Mouse (Mus musculus) stomach, embryonic 15.5 days (tissue): Measurements from ENCODE around the gene Rab25. TPM values are rescaled to one million over a fixed set of nuclear protein-coding genes. Genes with fewer than 3 reads are reported as not detected.

ENCODE experiments used
- ATAC-seq: fragments of 200-750 bp; cut with Nextera tagmentation; 2 replicates; pipeline ENCODE4 v1.8.0; 2017; ENCODE audit warnings: low read depth, moderate number of reproducible peaks, moderate TSS enrichment; ENCODE audit not compliant: insufficient read depth, low FRiP score
- H3K27ac ChIP-seq: fragments of 300-500 bp; sonication (generic); 2 replicates; pipeline ENCODE4 v1.5.1; 2015; ENCODE audit warnings: mild to moderate bottlenecking, inconsistent platforms
- H3K27me3 ChIP-seq: fragments of 300-500 bp; sonication (generic); replicated peaks from 2 replicates; pipeline ENCODE4 v1.6.1; 2015; ENCODE audit warnings: inconsistent platforms
- H3K36me3 ChIP-seq: fragments of 300-500 bp; sonication (generic); 2 replicates; pipeline ENCODE4 v1.6.1; 2015; ENCODE audit warnings: inconsistent platforms
- H3K4me1 ChIP-seq: fragments of 300-500 bp; sonication (generic); 2 replicates; pipeline ENCODE4 v1.6.1; 2015; ENCODE audit warnings: inconsistent platforms
- H3K4me2 ChIP-seq: fragments of 300-500 bp; sonication (generic); 2 replicates; pipeline ENCODE4 v1.6.1; 2015; ENCODE audit warnings: mild to moderate bottlenecking, inconsistent platforms
- H3K4me3 ChIP-seq: fragments of 300-500 bp; sonication (generic); replicated peaks from 2 replicates; pipeline ENCODE4 v1.5.1; 2015; ENCODE audit warnings: inconsistent platforms
- H3K9ac ChIP-seq: fragments of 300-500 bp; sonication (generic); 2 replicates; pipeline ENCODE4 v1.6.1; 2015; ENCODE audit warnings: inconsistent platforms
- H3K9me3 ChIP-seq: fragments of 300-500 bp; sonication (generic); 2 replicates; pipeline ENCODE4 v1.6.1; 2016; ENCODE audit warnings: inconsistent platforms
- WGBS: fragments of 180-500 bp; shearing (Covaris S2); methylation state at CpG from one replicate; pipeline ENCODE4 v1.1.7; 2015; 5-methylcytosine and 5-hydroxymethylcytosine counted together
- polyA plus RNA-seq: library from polyadenylated mRNA; unstranded; fragments of >200 nt; fragmentation: Nextera tagmentation; extraction: Ambion mirVana; gene quantifications from 2 replicates; pipeline ENCODE4 v1.2.1, GENCODE M21; 2015

Gene Rab25
- polyA plus RNA-seq, 1 experiment from 2014 or later, result 90.6 TPM

GRCm38 (mm10) chr3:88515095-88515386 is 33.1 kb downstream of the Rab25 start:
- Histone ChIP-seq H3K4me3 (no peak overlapping the region), H3K4me1 (peaks cover 39% of the 10 kb centered on the region), H3K9me3 (no peaks in the 10 kb centered on the region), H3K27me3 (no peaks in the 10 kb centered on the region), H3K9ac (no peak overlapping the region), H3K36me3 (no peaks in the 10 kb centered on the region), H3K27ac (0 out of 2 replicates have a peak overlapping the region, but pooled peaks have one; percentile 11), H3K4me2 (no peak overlapping the region)
- no peak for ATAC-seq
- 96% methylated on average over 2 of the region's 2 CpGs for WGBS

- H3K9ac ChIP-seq, result no peak overlapping the region
- peaks cover 39% of the 10 kb centered on the region for H3K4me1 ChIP-seq
- no peaks in the 10 kb centered on the region for H3K27me3 ChIP-seq
- no peak overlapping the region for H3K4me2 ChIP-seq
- no peak overlapping the region for H3K27ac ChIP-seq
- ATAC-seq, result no peak
- 74% methylated on average over 10 of the region's 10 CpGs for WGBS
- H3K9me3 ChIP-seq, result no peaks in the 10 kb centered on the region
- no peaks in the 10 kb centered on the region for H3K36me3 ChIP-seq
- no peak overlapping the region for H3K4me3 ChIP-seq
Observed at GRCm38 (mm10) chr3:88514231-88515094, 33.6 kb downstream of the Rab25 start.

GRCm38 (mm10) chr3:88513546-88514115 is 34.5 kb downstream of the Rab25 start:
- H3K9me3 ChIP-seq, result no peaks in the 10 kb centered on the region
- H3K9ac ChIP-seq, result no peak overlapping the region
- H3K4me1 ChIP-seq, result peaks cover 43% of the 10 kb centered on the region
- no peak for ATAC-seq
- no peaks in the 10 kb centered on the region for H3K36me3 ChIP-seq
- H3K4me2 ChIP-seq, result no peak overlapping the region
- no peak overlapping the region for H3K27ac ChIP-seq
- no peak overlapping the region for H3K4me3 ChIP-seq
- no peaks in the 10 kb centered on the region for H3K27me3 ChIP-seq
- WGBS, result 69% methylated on average over 7 of the region's 7 CpGs

GRCm38 (mm10) chr3:88512896-88513545 is 35.1 kb downstream of the Rab25 start:
- Histone ChIP-seq H3K4me1 (peaks cover 43% of the 10 kb centered on the region), H3K4me3 (no peak overlapping the region), H3K36me3 (no peaks in the 10 kb centered on the region), H3K27me3 (no peaks in the 10 kb centered on the region), H3K9ac (no peak overlapping the region), H3K27ac (peak overlapping the region; percentile 57), H3K4me2 (no peak overlapping the region), H3K9me3 (no peaks in the 10 kb centered on the region)
- 35% methylated on average over 15 of the region's 15 CpGs for WGBS
- no peak for ATAC-seq

GRCm38 (mm10) chr3:88512141-88512895 is 35.8 kb downstream of the Rab25 start:
- no peak overlapping the region for H3K4me2 ChIP-seq
- H3K27me3 ChIP-seq, result no peaks in the 10 kb centered on the region
- no peak overlapping the region for H3K9ac ChIP-seq
- H3K36me3 ChIP-seq, result no peaks in the 10 kb centered on the region
- no peak for ATAC-seq
- H3K9me3 ChIP-seq, result no peaks in the 10 kb centered on the region
- H3K4me3 ChIP-seq, result no peak overlapping the region
- H3K27ac ChIP-seq, result peak overlapping the region; percentile 57
- WGBS, result 38% methylated on average over 6 of the region's 6 CpGs
- peaks cover 43% of the 10 kb centered on the region for H3K4me1 ChIP-seq

- no peak overlapping the region for H3K9ac ChIP-seq
- H3K27me3 ChIP-seq, result no peaks in the 10 kb centered on the region
- no peak overlapping the region for H3K4me3 ChIP-seq
- no peaks in the 10 kb centered on the region for H3K36me3 ChIP-seq
- peaks cover 43% of the 10 kb centered on the region for H3K4me1 ChIP-seq
- H3K27ac ChIP-seq, result peak overlapping the region; percentile 22; the same call in 1 of the 2 replicates
- 40% methylated on average over 4 of the region's 4 CpGs for WGBS
- H3K4me2 ChIP-seq, result no peak overlapping the region
- ATAC-seq, result no peak
- no peaks in the 10 kb centered on the region for H3K9me3 ChIP-seq
Observed at GRCm38 (mm10) chr3:88511559-88511958, 36.5 kb downstream of the Rab25 start.

GRCm38 (mm10) chr3:88510421-88511289 is 37.4 kb downstream of the Rab25 start:
- no peaks in the 10 kb centered on the region for H3K27me3 ChIP-seq
- 43% methylated on average over 13 of the region's 13 CpGs for WGBS

GRCm38 (mm10) chr3:88509692-88510420 is 38.2 kb downstream of the Rab25 start, which contains the start of gene Lmna:
Lmna (minus strand) TSS chr3:88509956.
- Histone ChIP-seq H3K4me3 (peak within 1 kb of the TSS; percentile 36), H3K27me3 (no peaks in the 10 kb centered on the region), H3K4me1 (peaks cover 42% of the 10 kb centered on the region), H3K9me3 (no peaks in the 10 kb centered on the region), H3K9ac (no peak within 1 kb of the TSS), H3K27ac (peak within 1 kb of the TSS; percentile 91), H3K4me2 (peak within 1 kb of the TSS; percentile 52), H3K36me3 (no peaks in the 10 kb centered on the region)
- ATAC-seq, result peak; percentile 93
- under 1% methylated on average over 31 of the region's 31 CpGs for WGBS

More at GRCm38 (mm10) chr3:88510421-88511289, 37.4 kb downstream of the Rab25 start:
- no peak for ATAC-seq
- Histone ChIP-seq H3K27ac (peak overlapping the region; percentile 91), H3K4me1 (peaks cover 46% of the 10 kb centered on the region), H3K4me3 (peak overlapping the region; percentile 36), H3K36me3 (no peaks in the 10 kb centered on the region), H3K9me3 (no peaks in the 10 kb centered on the region), H3K9ac (no peak overlapping the region), H3K4me2 (peak overlapping the region; percentile 52)

GRCm38 (mm10) chr3:88509250-88509649 is 38.9 kb downstream of the Rab25 start:
- H3K4me3 ChIP-seq, result peak overlapping the region; percentile 36; the same call in 1 of the 2 replicates
- no peak overlapping the region for H3K9ac ChIP-seq
- ATAC-seq, result peak; percentile 3; the same call in 1 of the 2 replicates
- no peaks in the 10 kb centered on the region for H3K27me3 ChIP-seq
- H3K36me3 ChIP-seq, result no peaks in the 10 kb centered on the region
- H3K9me3 ChIP-seq, result no peaks in the 10 kb centered on the region
- whole genome bisulfite sequencing, result 63% methylated on average over 3 of the region's 3 CpGs
- H3K27ac ChIP-seq, result peak overlapping the region; percentile 91
- H3K4me2 ChIP-seq, result peak overlapping the region; percentile 52
- peaks cover 39% of the 10 kb centered on the region for H3K4me1 ChIP-seq

- no peak for ATAC-seq
- WGBS, result 52% methylated on average over 7 of the region's 7 CpGs
- Histone ChIP-seq H3K4me3 (no peak overlapping the region), H3K9ac (no peak overlapping the region), H3K27me3 (no peaks in the 10 kb centered on the region), H3K9me3 (no peaks in the 10 kb centered on the region), H3K4me2 (no peak overlapping the region), H3K36me3 (no peaks in the 10 kb centered on the region), H3K27ac (peak overlapping the region; percentile 12; the same call in 1 of the 2 replicates), H3K4me1 (peaks cover 33% of the 10 kb centered on the region)
Observed at GRCm38 (mm10) chr3:88505765-88506164, 42.3 kb downstream of the Rab25 start.
